Mouse (Mus musculus) megakaryocyte, embryonic 14.5 days (primary cell): ENCODE measurements around the gene Gm5737. TPM values are rescaled to one million over a fixed set of nuclear protein-coding genes. Genes with fewer than 3 reads are reported as not detected.

Source experiments
- H3K27me3 ChIP-seq: replicated peaks from 2 replicates; pipeline ENCODE3; 2012; ENCODE audit warnings: inconsistent platforms
- H3K36me3 ChIP-seq: replicated peaks from 2 replicates; pipeline ENCODE3; 2012; ENCODE audit warnings: low read length, inconsistent platforms, mixed read lengths
- H3K4me1 ChIP-seq: 2 replicates; pipeline ENCODE4 v1.6.1; 2012; ENCODE audit warnings: inconsistent platforms
- H3K4me3 ChIP-seq: replicated peaks from 2 replicates; pipeline ENCODE3; 2012; ENCODE audit warnings: moderate library complexity, mild to moderate bottlenecking, inconsistent platforms
- H3K9me3 ChIP-seq: 2 replicates; pipeline ENCODE4 v1.6.1; 2012; ENCODE audit warnings: inconsistent platforms
- FLI1 ChIP-seq: IDR thresholded peaks from 2 replicates; pipeline ENCODE4 v1.6.1; 2012; ENCODE audit warnings: low read length, inconsistent platforms, mixed read lengths
- GATA1 ChIP-seq: IDR thresholded peaks from 3 replicates; pipeline ENCODE4 v1.6.1; 2012; ENCODE audit warnings: mixed read lengths, low read length, inconsistent platforms, borderline replicate concordance
- polyA plus RNA-seq: library from polyadenylated mRNA; stranded (reverse); fragments of >175 nt; gene quantifications from 2 replicates; pipeline ENCODE4 v1.2.3, GENCODE M21; 2012; ENCODE audit warnings: low replicate concordance; ENCODE audit not compliant: insufficient read depth

Gene Gm5737
- not detected in 2 replicates for polyA plus RNA-seq

DNA sequence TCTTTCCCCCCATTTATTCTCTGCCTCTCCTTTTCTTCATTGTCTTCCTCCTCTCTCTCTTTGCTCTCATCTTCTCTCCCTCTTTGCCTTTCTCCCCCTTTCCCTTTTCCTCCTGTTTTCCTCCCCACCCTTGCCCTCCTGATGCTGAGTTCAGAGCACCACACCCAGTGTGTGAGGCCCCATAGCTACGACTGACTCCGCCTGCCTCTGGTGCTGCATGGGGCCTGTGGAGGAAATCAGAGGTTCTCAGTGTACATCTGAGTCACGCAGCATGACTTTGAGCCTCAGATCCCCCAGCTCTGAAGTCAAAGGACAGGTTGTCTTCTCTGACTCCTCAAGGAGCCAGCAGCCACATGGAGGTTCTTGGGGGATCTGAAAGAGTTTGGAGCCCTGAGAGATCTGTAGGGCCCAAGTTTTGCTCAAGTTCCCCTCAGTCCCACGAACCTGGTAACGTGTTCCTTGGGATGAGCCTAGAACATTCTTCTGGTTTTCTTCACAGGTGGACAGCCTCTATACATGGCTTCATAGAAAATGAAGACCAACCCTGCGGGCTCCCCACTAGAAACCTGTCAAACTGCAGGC, at the start of gene Gm5737:
Gene Gm5737 (plus strand): TSS at position 532 of the 582 bp plus-strand sequence.
- no peak for TF ChIP-seq FLI1
- Histone ChIP-seq H3K4me3 (no peak within 1 kb of the TSS), H3K4me1 (peaks cover 15% of the 10 kb centered on the region), H3K27me3 (peaks cover 58% of the 10 kb centered on the region), H3K9me3 (no peaks in the 10 kb centered on the region), H3K36me3 (no peaks in the 10 kb centered on the region)

DNA sequence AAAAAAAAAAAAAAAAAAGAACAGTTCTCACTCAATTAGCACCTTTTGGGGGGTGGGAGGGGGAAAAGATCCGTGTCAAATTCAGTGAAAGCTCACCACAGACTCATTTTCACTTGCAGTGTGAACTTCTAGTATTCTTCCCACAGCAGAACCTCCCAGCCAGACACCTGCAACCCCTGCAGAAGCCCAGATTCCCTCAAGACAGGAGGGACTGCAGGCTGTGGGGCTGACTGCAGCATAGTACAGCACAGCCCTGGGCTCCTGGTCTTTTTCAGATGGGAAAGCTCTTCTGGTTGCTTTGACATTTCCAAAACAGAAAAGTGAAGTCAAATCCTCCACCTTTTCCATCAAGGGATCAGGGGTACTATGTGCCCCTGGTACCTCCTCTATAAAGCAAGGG, 44.8 kb upstream of the Gm5737 start:
- no peaks in the 10 kb centered on the region for H3K9me3 ChIP-seq
- H3K36me3 ChIP-seq, result no peaks in the 10 kb centered on the region
- H3K4me1 ChIP-seq, result no peaks in the 10 kb centered on the region
- H3K27me3 ChIP-seq, result peaks cover 40% of the 10 kb centered on the region
- H3K4me3 ChIP-seq, result no peak overlapping the region
- no peak for TF ChIP-seq GATA1
- no peak for TF ChIP-seq FLI1

- Histone ChIP-seq H3K9me3 (no peaks in the 10 kb centered on the region), H3K27me3 (peaks cover 31% of the 10 kb centered on the region), H3K36me3 (no peaks in the 10 kb centered on the region), H3K4me3 (no peak overlapping the region), H3K4me1 (no peaks in the 10 kb centered on the region)
- no peak for TF ChIP-seq GATA1
- TF ChIP-seq FLI1, result no peak
Observed at GRCm38 (mm10) chr7:120771389-120771788, 40.8 kb upstream of the Gm5737 start.

DNA sequence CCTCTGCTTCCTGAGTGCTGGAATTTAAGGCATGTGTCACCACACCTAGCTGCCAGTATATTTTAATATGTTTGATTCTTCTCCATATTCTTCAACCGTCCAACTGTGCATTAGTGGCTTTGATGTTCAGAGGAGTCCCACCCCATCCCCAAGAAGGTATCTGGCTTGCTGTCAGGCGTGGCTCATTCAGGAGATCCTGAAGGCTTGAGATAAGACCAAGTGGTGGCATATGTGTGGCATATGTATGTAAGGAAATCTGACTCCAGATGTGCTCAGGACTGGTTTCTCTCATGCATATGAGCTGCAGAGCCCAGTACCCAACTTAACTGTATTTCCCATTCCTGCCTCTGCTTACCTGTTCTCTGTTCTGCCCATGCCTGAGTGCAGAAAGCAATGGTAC, 34.2 kb upstream of the Gm5737 start:
- Histone ChIP-seq H3K4me1 (no peaks in the 10 kb centered on the region), H3K36me3 (no peaks in the 10 kb centered on the region), H3K9me3 (no peaks in the 10 kb centered on the region), H3K27me3 (peaks cover 18% of the 10 kb centered on the region), H3K4me3 (no peak overlapping the region)
- no peak for TF ChIP-seq GATA1
- no peak for TF ChIP-seq FLI1

DNA sequence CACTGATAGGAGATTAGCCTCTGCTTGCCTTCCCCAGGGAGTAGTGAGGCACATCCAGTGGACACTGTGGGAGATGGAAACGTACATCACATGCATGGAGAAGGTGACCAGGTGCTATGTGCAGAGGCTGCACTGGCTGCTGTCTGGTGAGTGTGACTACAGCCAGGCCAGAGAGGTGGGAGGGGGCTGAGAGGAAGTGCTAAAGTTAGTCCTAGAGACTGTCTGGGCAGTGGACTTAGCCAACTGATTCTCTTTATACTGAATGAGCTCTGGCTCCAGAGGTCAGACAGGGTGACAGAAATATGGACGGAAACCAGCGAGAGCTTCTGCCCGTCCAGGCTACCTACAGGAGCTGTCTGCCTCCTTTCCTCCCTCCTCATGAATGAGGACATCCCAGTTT, 16.6 kb upstream of the Gm5737 start:
- Histone ChIP-seq H3K27me3 (peaks cover 35% of the 10 kb centered on the region), H3K4me1 (0 out of 2 replicates have a peak, but pooled peaks cover 3% of the 10 kb centered on the region), H3K9me3 (no peaks in the 10 kb centered on the region), H3K4me3 (peak overlapping the region; percentile 15), H3K36me3 (no peaks in the 10 kb centered on the region)
- TF ChIP-seq FLI1 (no peak), GATA1 (no peak)

DNA sequence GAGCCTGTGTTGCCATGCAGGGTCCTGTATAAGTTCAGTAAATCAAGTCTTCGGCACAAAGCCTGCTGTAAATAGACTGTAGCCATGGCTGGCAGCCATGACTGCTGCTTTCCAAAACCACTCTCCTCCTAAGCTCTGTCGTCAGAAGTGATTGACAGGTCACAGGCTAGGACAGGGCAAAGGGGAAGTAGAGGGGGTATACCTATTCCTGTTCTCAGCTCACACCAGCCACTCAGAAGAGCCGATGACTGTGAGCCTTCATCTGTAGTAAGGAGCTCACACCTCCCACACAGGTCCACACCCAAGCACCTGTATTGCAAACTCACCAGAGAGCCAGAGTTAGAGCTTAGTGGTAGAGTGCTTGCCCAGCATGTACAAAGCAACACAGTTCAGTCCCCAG, 15.8 kb upstream of the Gm5737 start:
- Histone ChIP-seq H3K27me3 (peaks cover 35% of the 10 kb centered on the region), H3K4me1 (0 out of 2 replicates have a peak, but pooled peaks cover 3% of the 10 kb centered on the region), H3K9me3 (no peaks in the 10 kb centered on the region), H3K36me3 (no peaks in the 10 kb centered on the region), H3K4me3 (no peak overlapping the region)
- TF ChIP-seq GATA1 (no peak), FLI1 (no peak)

DNA sequence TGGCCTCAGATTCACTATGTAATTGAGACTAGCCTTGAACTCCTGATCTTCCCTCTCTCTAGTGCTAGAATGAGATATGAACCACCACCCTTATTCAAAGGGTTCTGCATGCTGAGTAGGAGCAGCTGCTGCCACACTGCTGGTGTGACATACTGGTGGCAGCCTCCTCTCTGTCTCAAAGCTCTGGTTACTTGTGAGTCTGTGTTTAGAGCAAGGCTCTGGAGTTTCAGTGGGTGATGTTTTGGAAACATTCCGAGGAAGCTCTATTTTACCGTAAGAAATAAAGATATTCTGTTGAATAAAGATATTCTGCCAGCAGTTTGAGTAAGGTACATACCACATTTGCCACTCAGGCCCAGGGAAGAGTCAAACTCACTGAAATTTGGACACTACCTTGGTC, 8.9 kb upstream of the Gm5737 start:
- Histone ChIP-seq H3K9me3 (no peaks in the 10 kb centered on the region), H3K4me1 (no peaks in the 10 kb centered on the region), H3K4me3 (no peak overlapping the region), H3K36me3 (no peaks in the 10 kb centered on the region), H3K27me3 (peaks cover 27% of the 10 kb centered on the region)
- no peak for TF ChIP-seq GATA1
- no peak for TF ChIP-seq FLI1

GRCm38 (mm10) chr7:120809705-120810104, 2.5 kb upstream of the Gm5737 start:
- peak overlapping the region; percentile 48 for H3K4me3 ChIP-seq

GRCm38 (mm10) chr7:120817552-120817951, 5.4 kb downstream of the Gm5737 start:
- Histone ChIP-seq H3K27me3 (peaks cover 48% of the 10 kb centered on the region), H3K4me3 (no peak overlapping the region)
- TF ChIP-seq GATA1 (no peak), FLI1 (no peak)

More at GRCm38 (mm10) chr7:120809705-120810104, 2.5 kb upstream of the Gm5737 start:
- Histone ChIP-seq H3K9me3 (no peaks in the 10 kb centered on the region), H3K36me3 (no peaks in the 10 kb centered on the region), H3K27me3 (peaks cover 55% of the 10 kb centered on the region), H3K4me1 (peaks cover 5% of the 10 kb centered on the region; the same call in 1 of the 2 replicates)
- TF ChIP-seq GATA1 (no peak), FLI1 (no peak)

DNA sequence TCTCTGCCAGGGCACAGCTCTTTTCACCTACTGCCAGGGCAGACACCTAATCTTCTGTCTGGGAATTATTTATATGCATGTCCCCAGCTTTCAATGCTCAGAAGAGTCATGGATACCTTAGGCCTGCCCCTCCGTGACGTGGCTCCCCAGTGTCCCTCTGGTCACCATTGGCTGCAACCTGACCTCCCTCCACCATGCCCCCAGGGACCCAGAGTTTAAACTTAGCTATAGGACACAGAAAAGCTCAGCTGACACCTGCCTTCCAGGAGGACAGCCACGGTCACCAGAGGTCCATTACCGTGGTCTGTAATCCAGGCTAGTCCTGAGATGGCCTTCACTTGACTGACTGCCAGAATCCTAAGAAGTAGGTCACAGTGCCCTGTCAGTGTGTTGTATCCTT, 7.2 kb downstream of the Gm5737 start:
- no peaks in the 10 kb centered on the region for H3K36me3 ChIP-seq
- no peak overlapping the region for H3K4me3 ChIP-seq
- TF ChIP-seq GATA1, result no peak
- TF ChIP-seq FLI1, result no peak
- peaks cover 19% of the 10 kb centered on the region for H3K4me1 ChIP-seq
- peaks cover 40% of the 10 kb centered on the region for H3K27me3 ChIP-seq
- no peaks in the 10 kb centered on the region for H3K9me3 ChIP-seq

More at GRCm38 (mm10) chr7:120817552-120817951, 5.4 kb downstream of the Gm5737 start:
- Histone ChIP-seq H3K36me3 (no peaks in the 10 kb centered on the region), H3K4me1 (peaks cover 15% of the 10 kb centered on the region), H3K9me3 (no peaks in the 10 kb centered on the region)
